Mouse (Mus musculus): ENCODE measurements around the gene Gstp1.

Gstp1 gene

GRCm38 (mm10) chr19:4000119-4000900 lies 37.5 kb downstream of the Gstp1 start, which contains the start of the genes Nudt8 and Gm49405:
Gene Nudt8, plus strand, starts transcription at chr19:4000580.
Gene Gm49405, plus strand, starts transcription at chr19:4000626.
- peak; percentile 96 for DNase-seq (ENCODE audit: low spot score)

GRCm38 (mm10) chr19:3999121-3999730 lies 38.6 kb downstream of the Gstp1 start:
- DNase-seq (ENCODE audit: low spot score) = no peak

- DNase-seq (ENCODE audit: low spot score) = no peak
Measured at GRCm38 (mm10) chr19:3998335-3998734, 39.5 kb downstream of the Gstp1 start.

GRCm38 (mm10) chr19:3997231-3997630 lies 40.6 kb downstream of the Gstp1 start:
- DNase-seq (ENCODE audit: low spot score) = no peak

- DNase-seq (ENCODE audit: low spot score) = no peak
Measured at GRCm38 (mm10) chr19:3996747-3997146, 41.0 kb downstream of the Gstp1 start.

GRCm38 (mm10) chr19:3996106-3996505 lies 41.7 kb downstream of the Gstp1 start:
- no peak for DNase-seq (ENCODE audit: low spot score)

- no peak for DNase-seq (ENCODE audit: low spot score)
Measured at GRCm38 (mm10) chr19:3995505-3995904, 42.3 kb downstream of the Gstp1 start.

- DNase-seq (ENCODE audit: low spot score) = no peak
Measured at GRCm38 (mm10) chr19:3994932-3995331, 42.9 kb downstream of the Gstp1 start.

- DNase-seq (ENCODE audit: low spot score) = no peak
Measured at GRCm38 (mm10) chr19:3992416-3992815, 45.4 kb downstream of the Gstp1 start, which contains the start of gene Tbx10. Gene Tbx10, plus strand, starts transcription at chr19:3992752.

GRCm38 (mm10) chr19:3991966-3992365 lies 45.8 kb downstream of the Gstp1 start:
- DNase-seq (ENCODE audit: low spot score) = no peak

- DNase-seq (ENCODE audit: low spot score) = no peak
Measured at GRCm38 (mm10) chr19:3991562-3991961, 46.2 kb downstream of the Gstp1 start.

- no peak for DNase-seq (ENCODE audit: low spot score)
Measured at GRCm38 (mm10) chr19:3990804-3991203, 47.0 kb downstream of the Gstp1 start.

- DNase-seq (ENCODE audit: low spot score) = no peak
Measured at GRCm38 (mm10) chr19:3988750-3989149, 49.0 kb downstream of the Gstp1 start.

GRCm38 (mm10) chr19:3988066-3988465 lies 49.7 kb downstream of the Gstp1 start:
- no peak for DNase-seq (ENCODE audit: low spot score)

- DNase-seq (ENCODE audit: low spot score) = no peak
Measured at GRCm38 (mm10) chr19:3986334-3986733, 51.5 kb downstream of the Gstp1 start, which contains the start of gene Acy3. Gene Acy3, plus strand, starts transcription at chr19:3986570.

Measured in left cerebral cortex, adult 11 months (tissue).